Mouse (Mus musculus) right cerebral cortex, adult 2 months (tissue): Measurements from ENCODE around the gene Adgrf5.
"Not testable (repeated sequence)": the region's sequence is repeated elsewhere in the genome, so short reads cannot be mapped to it uniquely, and the experiment has no call there.

ENCODE experiments used
- DNase-seq, 2 experiments: peaks; one replicate each; pipeline ENCODE4 v3.0.0; 2021 to 2022; ENCODE audit warnings: low spot score in 2 of 2

Adgrf5 gene

DNA sequence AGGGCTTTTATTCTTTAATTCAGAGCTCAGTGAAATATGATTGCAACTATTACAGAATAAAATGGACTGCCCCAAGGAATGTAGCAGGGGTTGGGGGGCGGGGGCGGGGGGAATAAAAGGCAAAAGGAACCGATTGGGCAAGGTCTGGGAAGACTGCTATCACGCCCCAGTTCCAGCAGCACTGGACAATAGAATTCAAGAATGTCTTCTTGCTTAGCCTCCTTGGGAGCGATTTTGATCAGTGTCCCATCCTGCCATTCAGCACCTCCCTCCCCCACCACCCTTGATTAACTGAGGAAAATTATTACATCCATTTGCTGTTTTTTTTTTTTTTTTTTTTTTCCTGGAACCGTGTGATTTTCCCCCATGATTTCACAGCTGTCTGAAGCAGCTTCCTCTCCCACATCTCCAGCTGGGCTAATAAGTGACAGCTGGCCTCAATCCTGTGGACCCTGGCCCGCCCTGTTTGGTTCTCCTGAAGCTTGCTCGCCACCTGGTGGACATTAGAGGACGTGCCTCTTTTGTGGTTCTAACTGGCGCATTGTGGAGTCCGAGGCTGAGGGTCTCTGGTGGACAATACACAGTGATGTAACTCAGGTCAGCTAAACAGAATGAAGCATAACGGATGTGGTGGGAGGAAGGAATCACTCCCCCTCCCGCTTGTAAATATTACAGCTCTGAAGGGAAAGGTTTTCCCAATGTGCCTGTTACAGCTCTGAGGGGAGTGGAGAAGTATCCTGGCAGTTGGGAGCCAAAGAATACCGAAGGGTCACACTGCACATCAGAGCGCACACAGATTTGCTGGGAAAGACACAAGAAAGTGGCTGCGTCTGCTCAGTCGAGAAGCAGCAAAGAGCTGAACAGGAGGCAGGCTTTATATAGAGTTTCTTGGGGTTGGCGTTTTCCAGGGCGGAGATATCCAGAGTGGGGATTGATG, 100.3 kb downstream of the Adgrf5 start:
- DNase-seq, result peak; percentile 68 to 76

DNA sequence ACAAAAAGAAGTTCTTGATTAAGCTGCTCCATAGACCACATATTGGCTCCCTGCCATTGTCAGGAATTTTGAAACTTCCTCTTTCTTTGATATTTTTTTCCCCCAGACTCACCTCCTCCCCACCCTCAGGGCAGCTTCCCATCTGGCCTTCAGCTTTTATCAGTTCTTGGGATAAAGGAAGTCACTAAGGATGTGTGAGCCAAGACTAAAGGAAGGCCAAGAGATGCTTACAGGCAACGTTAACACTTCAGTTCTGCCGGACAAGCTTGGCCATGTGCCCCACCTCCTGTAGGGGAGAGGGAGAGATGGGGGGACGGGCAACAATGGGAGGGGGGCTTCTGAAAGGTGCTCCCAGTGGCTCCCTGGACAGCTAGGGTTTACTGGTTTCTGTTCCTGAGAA, 109.8 kb downstream of the Adgrf5 start:
- DNase-seq, result no peak

DNA sequence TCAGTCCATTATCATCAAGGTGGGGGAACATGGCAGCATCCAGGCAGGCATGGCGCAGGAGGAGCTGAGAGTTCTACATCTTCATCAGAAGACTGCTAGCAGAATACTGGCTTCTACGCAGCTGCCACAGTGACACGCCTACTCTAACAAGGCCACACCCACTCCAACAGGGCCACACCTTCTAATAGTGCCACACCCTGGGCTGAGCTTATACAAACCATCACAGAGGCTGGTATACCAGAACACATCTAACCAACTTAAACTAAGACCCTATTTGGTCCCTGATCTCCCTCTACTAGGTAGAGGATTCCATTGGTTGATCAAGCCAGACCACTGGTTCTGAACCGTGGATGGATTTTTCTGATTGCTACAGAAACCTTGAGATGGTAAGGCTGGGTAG, 112.3 kb downstream of the Adgrf5 start:
- DNase-seq, result no peak

DNA sequence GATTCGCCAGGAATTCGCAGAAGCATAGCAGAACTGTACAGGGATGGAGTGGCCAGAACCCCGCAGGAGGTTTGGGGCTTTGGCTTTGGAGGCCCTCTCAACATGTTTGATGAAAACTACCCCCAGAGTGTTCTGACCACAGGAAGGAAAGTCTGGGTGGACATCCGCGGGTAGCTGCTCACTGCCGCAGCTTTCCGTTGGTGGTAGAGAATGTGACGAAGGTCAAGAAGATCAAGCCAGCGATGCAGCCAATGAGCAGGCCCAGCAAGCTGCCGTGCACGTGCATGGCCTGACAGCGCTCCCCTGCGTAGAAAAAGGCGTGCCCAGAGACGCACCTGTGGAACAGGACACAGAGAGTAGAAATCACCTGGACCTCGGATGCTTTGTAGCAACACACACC, 114.5 kb downstream of the Adgrf5 start:
- no peak for DNase-seq

DNA sequence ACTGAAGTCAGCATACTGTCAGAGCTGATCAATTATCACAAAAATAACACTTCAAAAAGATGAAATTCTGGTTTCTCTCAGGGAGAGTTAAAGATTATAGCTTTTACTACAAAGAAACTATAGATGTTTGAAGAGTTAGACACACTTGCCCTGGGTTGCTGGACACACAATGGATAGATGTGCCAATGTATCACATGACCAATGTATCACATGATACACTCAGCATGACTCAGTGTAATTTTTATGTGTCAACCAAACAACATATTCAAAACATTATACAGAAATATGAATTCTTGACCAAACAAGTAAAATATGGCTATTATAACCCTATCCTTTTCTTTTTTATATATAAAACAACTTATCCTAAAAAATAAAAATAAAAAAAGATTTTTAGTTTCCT, 117.4 kb downstream of the Adgrf5 start:
- no peak for DNase-seq

DNA sequence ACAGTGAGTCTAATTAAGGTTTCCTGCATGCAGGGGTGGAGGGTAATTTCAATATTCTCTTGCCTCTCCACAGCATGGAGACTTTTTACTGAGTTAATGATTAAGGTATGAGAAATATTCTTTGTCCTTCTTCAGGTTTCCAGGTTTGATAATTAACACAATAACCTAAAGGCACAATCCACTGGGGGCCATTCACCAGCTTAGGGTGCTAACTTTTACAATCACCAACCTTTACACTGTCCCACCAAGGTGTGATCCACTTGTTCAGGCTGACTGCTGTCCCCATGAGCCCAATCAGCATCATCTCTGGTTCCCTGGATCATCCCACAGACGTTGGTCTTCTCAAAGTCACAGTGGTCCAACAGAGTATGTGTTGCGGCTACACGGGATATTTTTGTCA, 125.7 kb downstream of the Adgrf5 start:
- DNase-seq, result no peak

DNA sequence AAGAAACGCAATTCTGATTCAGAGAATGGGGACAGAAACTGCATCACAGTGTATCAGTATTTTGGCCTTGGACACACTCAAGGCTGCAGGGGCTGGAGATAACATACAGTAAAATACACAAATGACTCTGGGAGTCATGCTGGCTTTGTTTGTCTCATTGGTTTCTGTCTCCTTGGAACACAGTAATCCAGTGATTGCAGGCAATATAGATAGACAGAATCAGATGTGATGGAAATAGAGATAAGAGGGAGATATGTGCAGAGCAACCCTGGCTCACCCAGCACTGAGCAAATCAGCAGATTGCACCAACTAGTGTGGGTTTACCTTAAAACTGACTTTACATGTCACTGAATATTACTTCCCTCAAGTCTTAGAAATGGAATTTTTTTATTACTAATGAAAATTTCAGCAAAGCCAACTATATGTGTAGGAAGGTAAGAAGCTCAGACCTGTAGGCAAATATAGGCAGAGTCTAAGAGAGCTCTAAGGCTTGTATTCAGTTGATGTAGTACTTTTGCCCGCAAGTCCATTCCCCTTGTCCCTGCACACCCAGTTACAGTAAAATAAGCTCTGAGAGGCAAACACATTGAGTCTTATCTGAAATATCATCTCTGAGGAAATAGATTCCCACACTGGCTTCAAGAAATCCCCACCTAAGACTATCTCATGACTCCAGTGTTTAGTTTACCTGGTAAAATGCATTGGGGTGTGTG, 128.3 kb downstream of the Adgrf5 start:
- no peak for DNase-seq

DNA sequence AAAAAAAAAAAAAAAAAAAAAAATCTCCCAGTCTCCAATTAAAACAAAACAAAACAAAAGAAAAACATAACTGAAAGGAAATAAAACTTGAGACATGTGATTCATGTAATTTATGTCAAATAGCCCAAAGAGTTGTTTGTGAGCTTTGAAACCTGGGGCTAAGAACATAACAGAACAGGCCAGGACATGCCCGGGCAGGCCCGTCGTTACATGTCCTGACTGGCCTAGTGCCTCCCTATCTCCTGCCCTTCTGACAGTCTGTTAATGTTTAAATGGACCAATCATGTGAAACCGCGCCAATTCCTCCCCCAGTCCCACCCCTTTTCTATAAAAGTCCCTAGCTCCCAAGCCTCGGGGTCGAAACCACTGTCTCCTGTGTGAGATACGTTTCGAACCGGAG, 130.1 kb downstream of the Adgrf5 start:
- DNase-seq, result not testable (repeated sequence)

DNA sequence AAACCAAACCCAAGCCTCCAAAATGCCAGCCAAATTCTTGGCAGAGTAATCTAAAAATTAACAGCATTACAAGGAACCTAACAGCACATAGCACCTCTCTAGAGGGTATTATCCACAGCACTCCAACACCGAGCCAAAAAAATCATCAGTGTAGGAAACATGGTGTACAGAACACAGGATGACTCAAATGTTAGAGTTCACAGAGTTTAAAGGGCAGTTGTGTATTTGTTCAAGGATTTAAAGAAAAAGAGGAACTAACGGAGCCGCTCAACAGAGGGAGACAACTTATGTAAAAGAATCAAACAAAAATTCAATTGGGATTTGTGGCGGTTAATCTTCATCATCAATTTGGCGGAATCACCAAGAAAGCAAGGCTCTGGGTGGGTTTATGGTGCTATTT, 135.3 kb downstream of the Adgrf5 start:
- DNase-seq, result no peak

DNA sequence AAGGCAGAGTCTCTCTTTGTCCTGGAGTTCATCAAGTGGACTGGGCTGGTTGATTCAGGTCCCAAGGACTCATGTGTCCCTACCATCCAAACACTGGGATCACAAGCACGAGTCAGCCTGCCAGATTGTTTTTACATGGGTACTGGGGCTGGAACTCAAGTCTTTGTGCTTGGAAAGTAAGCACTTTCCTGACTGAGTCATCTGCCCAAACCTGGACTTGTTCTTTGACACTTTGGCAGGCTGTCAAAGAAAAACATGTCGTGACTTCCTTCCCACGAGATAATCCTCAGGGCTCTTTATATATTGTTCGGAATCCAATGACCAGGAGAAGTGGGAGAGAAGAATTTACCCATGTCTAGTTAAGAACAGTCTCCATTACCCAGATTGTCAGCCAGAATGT, 137.3 kb downstream of the Adgrf5 start:
- DNase-seq, result no peak

DNA sequence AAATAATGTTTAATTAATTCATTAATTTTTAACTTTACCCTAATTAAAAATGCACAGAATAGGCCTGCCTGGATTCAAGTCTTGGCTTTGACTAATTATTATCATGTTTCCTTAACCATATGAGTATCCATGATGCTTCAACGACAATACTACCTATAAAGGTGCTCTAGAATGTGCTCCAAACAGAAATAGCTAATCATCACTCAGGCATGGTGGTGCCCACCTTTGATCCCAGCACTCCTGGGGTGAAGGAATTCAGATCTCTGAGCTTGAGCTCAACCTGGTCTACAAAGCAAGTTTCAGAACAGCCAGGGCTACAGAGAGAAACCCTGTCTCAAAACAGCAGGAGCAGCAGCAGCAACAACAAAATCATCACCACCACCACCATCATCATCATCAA, 140.3 kb downstream of the Adgrf5 start:
- no peak for DNase-seq

DNA sequence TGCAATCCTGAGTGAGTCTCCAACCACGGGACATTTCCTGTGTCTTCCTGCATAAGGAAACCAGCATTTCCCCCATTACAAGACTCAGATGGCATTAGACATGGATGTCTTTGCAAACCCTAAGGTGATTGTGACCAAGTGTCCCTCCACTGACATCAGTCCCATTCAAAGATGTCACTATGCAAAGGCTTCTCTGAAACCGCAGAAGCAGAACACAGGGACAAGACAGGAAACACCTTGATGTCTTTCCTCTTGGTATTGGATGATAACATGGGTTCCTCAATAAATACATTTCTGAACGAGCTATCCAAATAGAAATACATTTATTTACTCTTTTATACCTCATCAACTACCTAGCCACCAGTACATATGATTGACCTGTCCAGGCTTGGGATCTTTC, 141.0 kb downstream of the Adgrf5 start:
- DNase-seq, result no peak

DNA sequence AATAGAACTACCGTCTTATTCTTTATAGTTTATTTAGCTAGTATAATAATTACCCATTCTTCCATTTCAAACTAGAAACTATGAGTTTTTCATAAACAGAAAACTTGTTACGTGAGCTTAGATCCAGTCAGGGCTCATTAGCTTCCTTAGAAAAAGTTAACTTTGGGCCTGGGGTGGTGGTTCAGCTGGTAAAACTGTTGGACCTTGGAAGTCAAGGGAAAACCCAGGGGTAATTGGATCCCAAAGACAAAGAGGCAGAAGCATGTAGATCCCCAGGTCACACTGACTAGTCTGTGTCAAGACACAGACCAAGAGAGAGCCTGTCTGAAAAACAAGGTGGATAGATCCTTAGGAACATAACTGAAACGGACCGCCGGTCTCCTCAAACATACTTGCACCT, 141.4 kb downstream of the Adgrf5 start:
- DNase-seq, result no peak

DNA sequence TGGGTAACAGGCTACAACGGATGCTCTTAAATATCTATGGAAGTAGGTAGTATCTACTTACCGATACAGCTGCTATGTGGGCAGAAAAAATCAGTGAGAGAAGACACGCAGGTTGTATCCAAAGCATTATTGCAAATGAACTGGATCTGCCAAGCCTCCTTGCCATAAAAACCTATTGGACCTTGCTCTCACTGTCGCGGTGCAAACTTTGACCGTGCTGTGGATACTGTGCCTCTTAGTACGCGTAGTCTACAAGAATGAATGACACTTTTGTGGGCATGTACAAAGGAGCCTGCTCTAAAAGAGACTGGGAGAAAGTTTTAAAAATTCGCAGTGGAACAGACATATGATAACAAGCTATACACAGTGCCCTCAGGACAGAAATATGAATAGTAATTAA, 142.3 kb downstream of the Adgrf5 start, which contains the start of gene Mep1a:
Gene Mep1a, minus strand, starts transcription at position 221 of the 400 bp plus-strand sequence.
- no peak for DNase-seq

DNA sequence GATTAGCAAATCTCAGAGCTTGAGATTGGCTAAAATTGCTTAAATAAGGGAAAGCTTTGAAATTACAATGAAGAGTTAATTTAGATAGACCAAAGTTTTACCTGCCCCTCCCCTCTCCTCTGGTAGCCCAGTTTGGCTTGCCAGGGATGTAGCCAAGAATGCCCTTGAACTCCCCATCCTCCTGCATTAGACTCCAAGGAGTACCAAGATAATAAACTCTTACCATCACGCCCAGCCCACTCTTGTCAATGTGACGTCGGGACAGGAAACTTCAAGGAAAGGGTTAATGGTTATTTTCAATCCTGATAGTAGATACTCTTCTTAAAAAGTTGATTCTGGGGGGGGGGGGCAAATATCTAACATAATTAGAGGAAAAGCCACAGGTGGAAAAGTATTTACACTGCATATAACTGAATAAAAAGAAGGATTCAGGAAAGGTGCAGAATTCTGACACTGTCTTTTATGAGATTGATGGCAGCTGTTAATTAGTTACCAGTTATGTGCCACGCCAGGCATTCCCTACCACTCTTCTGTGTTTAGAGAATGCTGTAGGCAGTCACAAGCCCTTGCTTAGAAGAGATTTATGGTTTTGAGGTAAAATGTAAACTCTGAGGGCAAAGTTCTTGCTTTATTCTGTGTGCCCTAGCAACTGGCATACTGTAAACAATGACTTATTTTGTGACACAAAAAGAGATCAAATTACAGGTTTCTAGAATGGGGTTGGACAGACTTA, 143.8 kb downstream of the Adgrf5 start:
- no peak for DNase-seq

DNA sequence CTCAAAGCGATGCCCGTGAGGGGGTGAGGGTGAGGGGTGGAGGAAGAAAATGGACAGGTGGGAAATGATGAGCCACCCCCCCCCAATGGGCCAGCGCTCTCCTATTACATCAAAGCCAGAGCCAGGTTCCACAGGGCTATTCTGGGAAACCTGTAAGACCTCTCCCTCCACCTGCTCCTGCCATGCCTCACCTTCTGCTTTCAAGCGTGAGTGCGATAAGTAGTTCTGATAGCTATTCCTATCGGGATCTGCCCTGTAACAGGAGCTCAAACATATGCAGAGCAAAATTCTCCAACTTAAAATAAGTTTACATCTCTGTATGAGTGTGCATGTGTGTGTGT, 144.3 kb downstream of the Adgrf5 start:
- no peak for DNase-seq
